Comparison of ENCODE assay signal across 10 mouse cellular contexts in genomic region chr2:28138583-28138982, GRCm38 (mm10). TPM values are rescaled to one million over a fixed set of nuclear protein-coding genes. Genes with fewer than 3 reads are reported as not detected.
DNase-seq lines count a peak whose midpoint lies in the region; ATAC-seq and TF ChIP-seq lines count a peak whose summit lies in the region.
"Had no signal": no experiment of that assay in that cellular context is flagged by ENCODE, and none has a peak within 500 bp of the region (broad histone marks: within the 10 kb centered on the region; RNA-seq: fewer than 3 reads in every experiment).

No protein-coding gene starts in this region.

- no peak for TF ChIP-seq CTCF in kidney, adult 2 months (conservative IDR thresholded peaks at IDR 0.05; ENCODE audit: insufficient read depth, insufficient read length, low read depth, low read length)
- no peak for TF ChIP-seq CTCF in intestine, postnatal 0 days (IDR thresholded peaks at IDR 0.05; ENCODE audit: low read depth)

- no peak overlapping the region for H3K4me3 ChIP-seq in kidney, adult 2 months (ENCODE audit: insufficient read depth, low read depth, low read length)
- H3K4me3 ChIP-seq in kidney, embryonic 16.5 days (ENCODE audit: low read length), result no peak overlapping the region
- H3K4me3 ChIP-seq in intestine, postnatal 0 days (ENCODE audit: low read depth, low read length), result no peak overlapping the region

- DNase-seq in adrenal gland, postnatal 14 days, result peak; percentile 28
- DNase-seq in adrenal gland, postnatal 4 days (ENCODE audit: low spot score in 2 of 2), result no peak
- DNase-seq in kidney, adult 2 months, result peak; percentile 60
- DNase-seq in heart, postnatal 14 days, result peak; percentile 23 to 27
- DNase-seq in lung, postnatal 25 days (ENCODE audit: low spot score), result peak; percentile 30
- DNase-seq in right cerebral cortex, adult 18-20 months, result no peak

- intact Hi-C loops in heart, postnatal 14 days (cut with DNase I), result no loop called here

- no peak overlapping the region for H3K27ac ChIP-seq in kidney, adult 2 months (ENCODE audit: insufficient read depth, low read depth, low read length)
- no peak overlapping the region for H3K27ac ChIP-seq in kidney, embryonic 16.5 days (ENCODE audit: low read length)
- no peak overlapping the region for H3K27ac ChIP-seq in intestine, postnatal 0 days (ENCODE audit: low read depth, low read length)

- no peaks in the 10 kb centered on the region for H3K27me3 ChIP-seq in kidney, adult 2 months (replicated peaks; ENCODE audit: control insufficient read depth, insufficient read depth, low read length)
- H3K27me3 ChIP-seq in kidney, embryonic 16.5 days (ENCODE audit: insufficient read depth, low read length), result no peaks in the 10 kb centered on the region
- no peaks in the 10 kb centered on the region for H3K27me3 ChIP-seq in intestine, postnatal 0 days (replicated peaks; ENCODE audit: control insufficient read depth, insufficient read depth, low read length)

- no peak for ATAC-seq in kidney, embryonic 16.5 days (ENCODE audit: low FRiP score, low TSS enrichment)
- no peak for ATAC-seq in intestine, postnatal 0 days
- ATAC-seq: forebrain, embryonic 16.5 days had no signal

- H3K4me2 ChIP-seq in kidney, embryonic 16.5 days (replicated peaks; ENCODE audit: low read depth, low read length), result no peak overlapping the region
- no peak overlapping the region for H3K4me2 ChIP-seq in intestine, postnatal 0 days (replicated peaks; ENCODE audit: low read depth)

- whole genome bisulfite sequencing in kidney, adult 2 months, result 23% methylated on average over 6 of the region's 6 CpGs
- 28% methylated on average over 6 of the region's 6 CpGs for WGBS in kidney, embryonic 16.5 days
- 57% methylated on average over 6 of the region's 6 CpGs for WGBS in intestine, postnatal 0 days

- H3K9ac ChIP-seq in kidney, embryonic 16.5 days (replicated peaks; ENCODE audit: low read length), result no peak overlapping the region
- H3K9ac ChIP-seq in intestine, postnatal 0 days (ENCODE audit: low read depth, low read length), result no peak overlapping the region

- no peaks in the 10 kb centered on the region for H3K36me3 ChIP-seq in kidney, adult 2 months (ENCODE audit: control insufficient read depth, insufficient read depth, low read length)
- no peaks in the 10 kb centered on the region for H3K36me3 ChIP-seq in kidney, embryonic 16.5 days (ENCODE audit: insufficient read depth, low read length)
- H3K36me3 ChIP-seq in intestine, postnatal 0 days (ENCODE audit: control insufficient read depth, insufficient read depth), result no peaks in the 10 kb centered on the region

- TF ChIP-seq POLR2A in kidney, adult 2 months (IDR thresholded peaks at IDR 0.05; ENCODE audit: low read depth, low read length), result no peak

- no peaks in the 10 kb centered on the region for H3K9me3 ChIP-seq in kidney, embryonic 16.5 days (ENCODE audit: low read length)
- H3K9me3 ChIP-seq in intestine, postnatal 0 days (ENCODE audit: control insufficient read depth), result no peaks in the 10 kb centered on the region

- H3K4me1 ChIP-seq in kidney, adult 2 months (ENCODE audit: control insufficient read depth, insufficient read depth, low read length), result no peaks in the 10 kb centered on the region
- peaks cover 16% of the 10 kb centered on the region for H3K4me1 ChIP-seq in kidney, embryonic 16.5 days (ENCODE audit: insufficient read depth, low read length)
- 0 out of 2 replicates have a peak, but pooled peaks cover 2% of the 10 kb centered on the region for H3K4me1 ChIP-seq in intestine, postnatal 0 days (replicated peaks; ENCODE audit: control insufficient read depth, insufficient read depth, low read length)

RNA-seq across cellular contexts. Expression of gene Fcnb, which starts 53.9 kb away (rescaled TPM):
- total RNA-seq in adrenal gland, postnatal 14 days (2021), result 0.33 TPM in 1 of 2 replicates, not detected in the other
- total RNA-seq in adrenal gland, postnatal 4 days (2021), result 1 to 10 TPM in 1 of 2 experiments, under 1 TPM in 1; 0.84 to 2.4 TPM
- not detected in 2 replicates for polyA plus RNA-seq in kidney, adult 2 months (2012; rRNA removed)
- 0.40 TPM in 1 of 2 replicates, not detected in the other for polyA plus RNA-seq in kidney, embryonic 16.5 days (2015; fragmentation: Nextera tagmentation; extraction: Ambion mirVana)
- not detected for total RNA-seq in heart, postnatal 14 days (2021)
- not detected in 2 replicates for polyA plus RNA-seq in intestine, postnatal 0 days (2015; fragmentation: Nextera tagmentation; extraction: Ambion mirVana)
- total RNA-seq: layer of hippocampus, postnatal 14 days had no signal
- polyA plus RNA-seq: forebrain, embryonic 16.5 days had no signal

RNA-seq across cellular contexts. Expression of gene Olfm1, which starts 54.2 kb away (rescaled TPM):
- 32.3 and 37.4 TPM in 2 replicates for total RNA-seq in adrenal gland, postnatal 14 days (2021)
- total RNA-seq in adrenal gland, postnatal 4 days (2021), result 10 to 100 TPM; 39.6 to 49.0 TPM
- 32.5 and 33.5 TPM in 2 replicates for polyA plus RNA-seq in kidney, adult 2 months (2012; rRNA removed)
- 10.4 and 11.9 TPM in 2 replicates for polyA plus RNA-seq in kidney, embryonic 16.5 days (2015; fragmentation: Nextera tagmentation; extraction: Ambion mirVana)
- total RNA-seq in heart, postnatal 14 days (2021), result 1 to 10 TPM; 7.3 to 9.5 TPM
- polyA plus RNA-seq in intestine, postnatal 0 days (2015; fragmentation: Nextera tagmentation; extraction: Ambion mirVana), result 13.3 and 14.8 TPM in 2 replicates

Comparison
In these comparisons a context has a peak if more than half of its experiments do, and no peak if none do; other contexts are left out.
1. DNase-seq: peak in adrenal gland, postnatal 14 days (single experiment), kidney, adult 2 months (single experiment), heart, postnatal 14 days (2 of 2) and lung, postnatal 25 days (single experiment); none in adrenal gland, postnatal 4 days (0 of 2) and right cerebral cortex, adult 18-20 months (single experiment).